Mouse (Mus musculus) liver, embryonic 14.5 days (tissue): ENCODE measurements around the gene Lrrn2. TPM values are rescaled to one million over a fixed set of nuclear protein-coding genes. Genes with fewer than 3 reads are reported as not detected.

Experiments used
- ATAC-seq: fragments of 200-750 bp; cut with Nextera tagmentation; 2 replicates; pipeline ENCODE4 v1.8.0; 2017; ENCODE audit warnings: moderate number of reproducible peaks, mild to moderate bottlenecking, moderate library complexity; ENCODE audit not compliant: insufficient read depth
- DNase-seq, 3 experiments: peaks; one replicate each; pipeline ENCODE4 v3.0.0-alpha.2; 2012 to 2013; ENCODE audit warnings: low read depth in 3 of 3, low spot score in 3 of 3
- H3K27ac ChIP-seq: fragments of 300-500 bp; sonication (generic); 2 replicates; pipeline ENCODE4 v1.5.1; 2014; ENCODE audit warnings: moderate library complexity, mild to moderate bottlenecking, control low read depth, inconsistent platforms
- H3K27me3 ChIP-seq: fragments of 300-500 bp; sonication (generic); 2 replicates; pipeline ENCODE4 v1.6.1; 2014; ENCODE audit warnings: mild to moderate bottlenecking, low read length, moderate library complexity; ENCODE audit not compliant: control insufficient read depth, insufficient read depth
- H3K36me3 ChIP-seq: fragments of 300-500 bp; sonication (generic); replicated peaks from 2 replicates; pipeline ENCODE4 v1.6.1; 2014; ENCODE audit warnings: low read depth; ENCODE audit not compliant: control insufficient read depth, insufficient read depth
- H3K4me1 ChIP-seq, 2 experiments: fragments of 200-500 bp in 1 of 2; fragments of 300-500 bp in 1 of 2; sonication (generic) in 1 of 2; replicated peaks; 2 replicates each; pipeline ENCODE4 v1.6.1; 2012 to 2014; ENCODE audit warnings: antibody characterized with exemption in 1 of 2, inconsistent platforms in 1 of 2, low read length in 1 of 2; ENCODE audit not compliant: control insufficient read depth in 2 of 2, insufficient read depth in 2 of 2
- H3K4me2 ChIP-seq: fragments of 300-500 bp; sonication (generic); 2 replicates; pipeline ENCODE4 v1.6.1; 2014; ENCODE audit warnings: low read depth, mild to moderate bottlenecking, control low read depth, moderate library complexity
- H3K4me3 ChIP-seq, 2 experiments: fragments of 200-500 bp in 1 of 2; fragments of 300-500 bp in 1 of 2; sonication (generic) in 1 of 2; 2 replicates each; pipeline ENCODE4 v1.5.1; 2012 to 2014; ENCODE audit warnings: low read depth in 2 of 2, low read length in 2 of 2, mild to moderate bottlenecking in 2 of 2, control low read depth in 1 of 2, inconsistent platforms in 1 of 2, moderate library complexity in 1 of 2; ENCODE audit not compliant: insufficient read depth in 1 of 2
- H3K9ac ChIP-seq: fragments of 300-500 bp; sonication (generic); replicated peaks from 2 replicates; pipeline ENCODE4 v1.6.1; 2014; ENCODE audit warnings: mild to moderate bottlenecking, control low read depth, moderate library complexity
- H3K9me3 ChIP-seq: fragments of 300-500 bp; sonication (generic); 2 replicates; pipeline ENCODE4 v1.6.1; 2016; ENCODE audit warnings: low read length, mixed read lengths; ENCODE audit not compliant: control insufficient read depth
- CTCF ChIP-seq: IDR thresholded peaks from 2 replicates; pipeline ENCODE4 v1.5.1; 2016; ENCODE audit warnings: antibody characterized with exemption, low read depth, control low read depth
- EP300 ChIP-seq: IDR thresholded peaks from 2 replicates; pipeline ENCODE4 v1.6.1; 2016; ENCODE audit warnings: antibody characterized with exemption, low read depth
- WGBS: fragments of 180-500 bp; shearing (Covaris S2); extraction: QIAGEN DNeasy Blood & Tissue Kit; methylation state at CpG from one replicate; pipeline ENCODE4 v1.1.7; 2014; ENCODE audit not compliant: insufficient replicate concordance; 5-methylcytosine and 5-hydroxymethylcytosine counted together
- polyA plus RNA-seq, 2 experiments: library from polyadenylated mRNA; depleted of rRNA in 1 of 2; stranded (reverse) in 1 of 2; unstranded in 1 of 2; fragments of >200 nt; fragmentation: Nextera tagmentation in 1 of 2; extraction: Ambion mirVana in 1 of 2; gene quantifications; 2 replicates each; pipeline versions ENCODE4 v1.2.1 to v1.2.3; 2012 to 2014

The Lrrn2 gene
- polyA plus RNA-seq, 2 experiments, result 0.03 TPM; not detected in 1

GRCm38 (mm10) chr1:132934856-132935255 lies 54.8 kb downstream of the Lrrn2 start:
- 32% methylated on average over 7 of the region's 7 CpGs for WGBS
- Histone ChIP-seq H3K4me3 (no peak overlapping the region), H3K9me3 (no peaks in the 10 kb centered on the region), H3K4me2 (no peak overlapping the region), H3K4me1 (no peaks in the 10 kb centered on the region), H3K27ac (no peak overlapping the region), H3K36me3 (no peaks in the 10 kb centered on the region), H3K27me3 (no peaks in the 10 kb centered on the region), H3K9ac (no peak overlapping the region)
- TF ChIP-seq CTCF (no peak), EP300 (no peak)
- ATAC-seq (no peak), DNase-seq (no peak)

DNA sequence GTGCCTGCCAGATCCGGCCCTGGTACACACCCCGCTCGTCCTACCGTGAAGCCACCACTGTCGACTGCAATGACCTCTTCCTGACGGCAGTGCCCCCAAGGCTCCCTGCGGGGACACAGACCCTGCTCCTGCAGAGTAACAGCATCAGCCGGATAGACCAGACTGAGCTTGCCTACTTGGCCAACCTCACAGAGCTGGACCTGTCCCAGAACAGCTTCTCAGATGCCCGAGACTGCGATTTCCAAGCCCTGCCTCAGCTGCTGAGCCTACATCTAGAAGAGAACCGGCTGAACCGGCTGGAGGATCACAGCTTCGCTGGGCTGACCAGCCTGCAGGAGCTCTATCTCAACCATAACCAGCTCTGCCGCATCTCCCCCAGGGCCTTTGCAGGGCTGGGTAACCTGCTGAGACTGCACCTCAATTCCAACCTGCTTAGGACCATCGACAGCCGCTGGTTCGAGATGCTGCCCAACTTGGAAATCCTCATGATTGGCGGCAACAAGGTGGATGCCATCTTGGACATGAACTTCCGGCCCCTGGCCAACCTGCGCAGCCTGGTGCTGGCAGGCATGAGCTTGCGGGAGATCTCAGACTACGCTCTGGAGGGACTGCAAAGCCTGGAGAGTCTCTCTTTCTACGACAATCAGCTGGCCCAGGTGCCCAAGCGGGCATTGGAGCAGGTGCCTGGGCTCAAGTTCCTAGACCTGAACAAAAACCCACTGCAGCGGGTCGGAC lies 57.4 kb downstream of the Lrrn2 start:
- no peak for DNase-seq
- no peak overlapping the region for H3K27ac ChIP-seq
- WGBS, result 73% methylated on average over 26 of the region's 26 CpGs
- no peaks in the 10 kb centered on the region for H3K36me3 ChIP-seq
- H3K27me3 ChIP-seq, result no peaks in the 10 kb centered on the region
- ATAC-seq, result no peak
- H3K9ac ChIP-seq, result no peak overlapping the region
- H3K4me2 ChIP-seq, result no peak overlapping the region
- H3K4me3 ChIP-seq, result no peak overlapping the region
- H3K4me1 ChIP-seq, result no peaks in the 10 kb centered on the region
- H3K9me3 ChIP-seq, result no peaks in the 10 kb centered on the region
- TF ChIP-seq EP300 (no peak), CTCF (no peak)

GRCm38 (mm10) chr1:132938975-132939374 lies 58.9 kb downstream of the Lrrn2 start:
- Histone ChIP-seq H3K9ac (no peak overlapping the region), H3K4me1 (no peaks in the 10 kb centered on the region), H3K4me2 (no peak overlapping the region), H3K27me3 (no peaks in the 10 kb centered on the region), H3K9me3 (no peaks in the 10 kb centered on the region), H3K4me3 (no peak overlapping the region), H3K36me3 (no peaks in the 10 kb centered on the region), H3K27ac (no peak overlapping the region)
- TF ChIP-seq CTCF (no peak), EP300 (no peak)
- ATAC-seq, result no peak
- WGBS, result 64% methylated on average over 8 of the region's 8 CpGs
- no peak for DNase-seq

GRCm38 (mm10) chr1:132945826-132946225 lies 65.8 kb downstream of the Lrrn2 start:
- Histone ChIP-seq H3K9me3 (no peaks in the 10 kb centered on the region), H3K36me3 (no peaks in the 10 kb centered on the region), H3K4me2 (no peak overlapping the region), H3K4me3 (no peak overlapping the region), H3K27me3 (no peaks in the 10 kb centered on the region), H3K27ac (no peak overlapping the region), H3K4me1 (no peaks in the 10 kb centered on the region), H3K9ac (no peak overlapping the region)
- TF ChIP-seq EP300 (no peak), CTCF (no peak)
- 49% methylated on average over 8 of the region's 8 CpGs for WGBS
- DNase-seq (no peak), ATAC-seq (no peak)

- Histone ChIP-seq H3K9me3 (no peaks in the 10 kb centered on the region), H3K27me3 (no peaks in the 10 kb centered on the region), H3K4me3 (no peak overlapping the region), H3K9ac (no peak overlapping the region), H3K36me3 (no peaks in the 10 kb centered on the region), H3K4me2 (no peak overlapping the region), H3K27ac (no peak overlapping the region), H3K4me1 (no peaks in the 10 kb centered on the region)
- TF ChIP-seq CTCF (no peak), EP300 (no peak)
- DNase-seq, result no peak
- ATAC-seq, result no peak
- WGBS, result 47% methylated on average over 7 of the region's 7 CpGs
Observed at GRCm38 (mm10) chr1:132947811-132948210, 67.7 kb downstream of the Lrrn2 start.
